Mouse (Mus musculus): ENCODE data around the gene Tspan3. TPM values are rescaled to one million over a fixed set of nuclear protein-coding genes. Genes with fewer than 3 reads are reported as not detected.

Tspan3 gene
- 257 and 527 TPM in 2 replicates for polyA plus RNA-seq (2012; rRNA removed; ENCODE audit: low replicate concordance)

GRCm38 (mm10) chr9:56165377-56165776 lies at the start of gene Tspan3:
Gene Tspan3 (minus strand): TSS chr9:56165477.

GRCm38 (mm10) chr9:56089778-56090520 lies 75.3 kb downstream of the Tspan3 start, which contains the start of gene Pstpip1:
Gene Pstpip1 (plus strand): TSS chr9:56089962.

Other genes starting within 250 kb of the Tspan3 start
- 2.6 TPM in 2 replicates for gene Scaper, start 227.4 kb downstream of the Tspan3 start, polyA plus RNA-seq (2012; rRNA removed; ENCODE audit: low replicate concordance)
- gene 4930563M21Rik, start 154.9 kb downstream of the Tspan3 start, polyA plus RNA-seq (2012; rRNA removed; ENCODE audit: low replicate concordance) = not detected in 2 replicates
- gene Rcn2, start 123.6 kb downstream of the Tspan3 start, polyA plus RNA-seq (2012; rRNA removed; ENCODE audit: low replicate concordance) = 29.6 and 67.9 TPM in 2 replicates
- gene Pstpip1, start 75.5 kb downstream of the Tspan3 start, polyA plus RNA-seq (2012; rRNA removed; ENCODE audit: low replicate concordance) = 4.9 and 5.5 TPM in 2 replicates